11 mouse cellular contexts compared by ENCODE assay signal in the genomic region with DNA sequence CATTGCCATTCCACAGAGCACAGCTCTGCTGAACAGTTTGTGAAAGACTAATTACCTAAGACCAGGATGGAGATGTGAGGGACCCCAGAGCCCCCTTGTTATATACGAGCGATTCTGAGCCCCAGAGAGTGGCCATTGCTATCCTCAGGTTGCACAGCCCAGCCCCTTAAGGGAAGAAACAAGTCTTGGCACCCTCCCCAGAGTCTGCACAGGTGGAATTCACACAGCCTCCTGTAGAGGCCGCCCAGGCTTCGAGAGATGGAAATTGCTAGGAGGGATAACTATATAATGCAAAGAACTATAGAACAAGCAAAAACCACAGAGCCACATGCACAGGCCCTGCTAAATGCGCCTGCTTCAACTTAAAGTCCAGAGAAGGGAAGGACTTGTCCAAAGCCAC.
A peak's percentile ranks its signal among the peaks of the same experiment; 100 is the strongest.
DNase-seq lines count a peak whose midpoint lies in the region; TF ChIP-seq lines count a peak whose summit lies in the region.
"Had no signal": no experiment of that assay in that cellular context is flagged by ENCODE, and none has a peak within 500 bp of the region (broad histone marks: within the 10 kb centered on the region; RNA-seq: fewer than 3 reads in every experiment).

No protein-coding gene starts in this region.

- TF ChIP-seq EP300 in MEL (IDR thresholded peaks at IDR 0.05; ENCODE audit: low read depth in 1 of 2, low read length in 2 of 2), result no peak

- TF ChIP-seq RAD21 in MEL (IDR thresholded peaks at IDR 0.05; ENCODE audit: low read depth, low read length), result no peak; the same call in none of the 2 replicates

- peaks cover 16 to 20% of the 10 kb centered on the region in 2 experiments for H3K27me3 ChIP-seq in MEL (ENCODE audit: control insufficient read depth in 1 of 2, insufficient read depth in 2 of 2, low read length in 2 of 2)
- H3K27me3 ChIP-seq: hindbrain, embryonic 15.5 days had no signal

- no peak overlapping the region for H3K27ac ChIP-seq in MEL (ENCODE audit: control insufficient read depth, low read depth, low read length)
- H3K27ac ChIP-seq in gastrocnemius, adult 2 months, result no peak overlapping the region
- H3K27ac ChIP-seq: hindbrain, embryonic 15.5 days; macrophage had no signal

- H3K9me3 ChIP-seq in MEL (replicated peaks; ENCODE audit: insufficient read depth, low read length), result no peaks in the 10 kb centered on the region
- H3K9me3 ChIP-seq: hindbrain, embryonic 15.5 days had no signal

- H3K9ac ChIP-seq in MEL (ENCODE audit: control insufficient read depth, low read depth, low read length, poor library complexity, severe bottlenecking), result no peak overlapping the region
- H3K9ac ChIP-seq: hindbrain, embryonic 15.5 days had no signal

- H3K4me1 ChIP-seq in MEL (ENCODE audit: control insufficient read depth in 1 of 2, insufficient read depth in 2 of 2, low read length in 2 of 2), result no peaks in the 10 kb centered on the region
- H3K4me1 ChIP-seq: hindbrain, embryonic 15.5 days had no signal

- peak in 2 of 3 experiments; percentile 8 to 10; a peak in 2 of 6 replicates for TF ChIP-seq CTCF in MEL (IDR thresholded peaks at IDR 0.05 in 2 of 3, conservative IDR thresholded peaks at IDR 0.05 in 1 of 3; ENCODE audit: control insufficient read depth in 1 of 3, insufficient read depth in 1 of 3, low read depth in 2 of 3, low read length in 3 of 3, poor library complexity in 1 of 3, severe bottlenecking in 1 of 3)
- no peak; the same call in 1 of the 2 replicates for TF ChIP-seq CTCF in gastrocnemius, adult 2 months (IDR thresholded peaks at IDR 0.05)

- H3K4me3 ChIP-seq in MEL (ENCODE audit: control insufficient read depth in 1 of 2, insufficient read depth in 1 of 2, low read depth in 2 of 2, low read length in 2 of 2), result no peak overlapping the region
- no peak overlapping the region for H3K4me3 ChIP-seq in gastrocnemius, adult 2 months
- H3K4me3 ChIP-seq: hindbrain, embryonic 15.5 days had no signal

- TF ChIP-seq POLR2A in MEL (IDR thresholded peaks at IDR 0.05; ENCODE audit: control insufficient read depth in 1 of 2, insufficient read depth in 1 of 2, low read depth in 1 of 2, low read length in 2 of 2, poor library complexity in 1 of 2), result no peak

- H3K36me3 ChIP-seq in MEL (ENCODE audit: control insufficient read depth in 1 of 2, insufficient read depth in 2 of 2, low read length in 2 of 2), result no peaks in the 10 kb centered on the region
- H3K36me3 ChIP-seq: hindbrain, embryonic 15.5 days had no signal

- H3K79me2 ChIP-seq in MEL (ENCODE audit: control insufficient read depth, insufficient read depth, low read length, poor library complexity), result no peaks in the 10 kb centered on the region

- intact Hi-C loops in left cerebral cortex, postnatal 10 days (cut with DNase I), result no loop called here
- intact Hi-C loops in gastrocnemius, adult 2 months (cut with DNase I), result no loop called here

- DNase-seq in cerebellum, adult 11-12 months, result peak; percentile 11
- no peak for DNase-seq in cerebellum, adult 11 months
- peak; percentile 11 for DNase-seq in layer of hippocampus, adult 11-12 months (ENCODE audit: low spot score)
- DNase-seq in layer of hippocampus, adult 9-10 months (ENCODE audit: low spot score), result no peak
- DNase-seq in MEL (ENCODE audit: low read depth, low spot score), result peak; percentile 8
- peak; percentile 7 to 43 for DNase-seq in left cerebral cortex, postnatal 10 days (ENCODE audit: extremely low spot score in 1 of 2, low spot score in 2 of 2)
- no peak for DNase-seq in gastrocnemius, adult 2 months
- no peak for DNase-seq in adrenal gland, adult 2 months
- DNase-seq: spleen, adult 18-20 months had no signal

TF ChIP-seq in MEL, 35 proteins besides CTCF, POLR2A, EP300 and RAD21:
- no peak for TF ChIP-seq MEF2A (IDR thresholded peaks at IDR 0.05; ENCODE audit: extremely low read depth, insufficient replicate concordance, low read depth, low read length, poor library complexity, severe bottlenecking)
- TF ChIP-seq MAFK (IDR thresholded peaks at IDR 0.05; ENCODE audit: borderline replicate concordance, low read depth, low read length), result no peak
- no peak for TF ChIP-seq MAX (IDR thresholded peaks at IDR 0.05; ENCODE audit: low read length)
- TF ChIP-seq CHD2 (IDR thresholded peaks at IDR 0.05; ENCODE audit: low read length), result no peak
- no peak for TF ChIP-seq UBTF (IDR thresholded peaks at IDR 0.05; ENCODE audit: borderline replicate concordance, insufficient read depth, low read depth, low read length)
- TF ChIP-seq GABPA (IDR thresholded peaks at IDR 0.05; ENCODE audit: low read depth, low read length), result no peak
- no peak for TF ChIP-seq ETS1 (IDR thresholded peaks at IDR 0.05; ENCODE audit: low read depth, low read length)
- no peak for TF ChIP-seq BHLHE40 (IDR thresholded peaks at IDR 0.05; ENCODE audit: borderline replicate concordance, low read depth, low read length)
- TF ChIP-seq POLR2AphosphoS5 (IDR thresholded peaks at IDR 0.05; ENCODE audit: borderline replicate concordance, low read depth, low read length), result no peak

Comparison
In these comparisons a context has a peak if more than half of its experiments do, and no peak if none do; other contexts are left out.
1. DNase-seq: peak in cerebellum, adult 11-12 months (single experiment), layer of hippocampus, adult 11-12 months (single experiment), MEL (single experiment) and left cerebral cortex, postnatal 10 days (2 of 2); none in cerebellum, adult 11 months (single experiment), layer of hippocampus, adult 9-10 months (single experiment), gastrocnemius, adult 2 months (single experiment) and adrenal gland, adult 2 months (single experiment).